Mouse (Mus musculus): Measurements from ENCODE around the gene Cnksr1.
"Not testable (repeated sequence)": the region's sequence is repeated elsewhere in the genome, so short reads cannot be mapped to it uniquely, and the experiment has no call there.

The Cnksr1 gene

DNA sequence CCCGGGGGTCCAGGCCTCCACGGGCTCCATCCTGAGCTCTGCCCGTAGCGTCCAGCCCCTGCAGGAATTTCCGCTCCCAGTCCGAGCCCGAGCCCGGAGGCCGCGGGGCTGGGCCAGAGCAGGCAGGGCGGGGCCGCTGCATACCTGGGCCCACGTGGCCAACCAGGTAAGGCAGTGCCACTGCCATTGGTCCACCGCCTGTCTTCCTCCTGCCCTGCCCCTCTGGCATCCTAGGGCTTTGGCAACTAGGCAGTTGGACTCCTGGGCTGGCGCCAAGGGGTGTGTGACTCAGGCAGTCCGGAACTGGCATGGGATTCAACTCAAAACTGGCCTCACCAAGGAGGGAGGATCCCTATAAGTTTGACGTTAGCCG lies at the start of gene Cnksr1:
Gene Cnksr1, minus strand, starts transcription at position 121 of the 373 bp plus-strand sequence.
- no peak for DNase-seq (ENCODE audit: low read depth, low spot score)

DNA sequence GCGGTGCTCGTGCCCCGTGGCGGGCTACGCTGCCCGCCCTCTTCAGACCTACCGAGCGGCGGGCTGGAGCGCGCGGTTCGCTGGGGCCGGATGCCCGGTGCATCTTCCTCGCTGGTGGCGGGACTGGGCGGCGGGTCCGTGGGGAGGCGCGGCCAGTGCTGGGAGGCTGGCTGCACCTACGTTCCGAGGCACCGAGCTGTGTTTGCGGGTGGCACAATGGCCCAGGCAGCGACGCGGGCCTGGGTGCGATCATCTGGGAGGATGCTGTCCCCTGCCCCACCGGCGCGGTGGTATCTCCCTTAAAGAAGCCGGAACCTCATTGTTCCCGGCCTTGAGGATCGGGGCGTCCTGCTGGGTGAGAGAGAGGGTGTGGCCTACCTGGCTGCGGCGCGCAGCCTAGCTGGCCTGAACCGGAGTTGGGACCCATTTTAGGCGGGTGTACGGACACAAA lies 49.4 kb upstream of the Cnksr1 start, which contains the start of gene Pdik1l:
Gene Pdik1l, minus strand, starts transcription at position 321 of the 451 bp plus-strand sequence.
- no peak for DNase-seq (ENCODE audit: low read depth, low spot score)

DNA sequence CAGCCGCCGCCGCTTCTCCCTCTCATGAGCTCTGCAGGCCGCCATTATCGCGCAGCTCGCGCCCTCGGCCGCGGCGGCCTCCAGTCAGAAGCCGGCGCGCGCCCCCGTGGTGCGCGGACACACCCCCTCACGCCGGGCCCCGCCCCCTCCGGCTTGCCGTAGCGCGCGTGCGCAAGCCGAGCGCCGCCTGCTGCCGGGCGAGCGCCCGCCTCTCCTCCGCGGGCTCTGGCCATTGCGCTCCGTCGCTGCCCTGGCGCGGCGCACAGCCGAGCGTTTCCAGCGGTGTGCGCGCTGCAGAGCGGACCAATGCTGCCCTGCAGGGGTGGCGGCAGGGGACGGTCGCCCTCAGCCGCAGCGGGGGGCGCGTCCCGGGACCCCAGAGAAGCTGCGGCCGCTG lies 49.0 kb upstream of the Cnksr1 start:
- DNase-seq (ENCODE audit: low read depth, low spot score), result peak; percentile 84

- DNase-seq (ENCODE audit: low read depth, low spot score), result no peak
Measured at GRCm38 (mm10) chr4:134286226-134287167, 48.3 kb upstream of the Cnksr1 start.

GRCm38 (mm10) chr4:134284942-134285341 lies 46.7 kb upstream of the Cnksr1 start:
- DNase-seq (ENCODE audit: low read depth, low spot score), result no peak

GRCm38 (mm10) chr4:134273417-134274345 lies 35.5 kb upstream of the Cnksr1 start:
- DNase-seq (ENCODE audit: low read depth, low spot score), result no peak

GRCm38 (mm10) chr4:134272731-134273416 lies 34.7 kb upstream of the Cnksr1 start:
- DNase-seq (ENCODE audit: low read depth, low spot score), result no peak

DNA sequence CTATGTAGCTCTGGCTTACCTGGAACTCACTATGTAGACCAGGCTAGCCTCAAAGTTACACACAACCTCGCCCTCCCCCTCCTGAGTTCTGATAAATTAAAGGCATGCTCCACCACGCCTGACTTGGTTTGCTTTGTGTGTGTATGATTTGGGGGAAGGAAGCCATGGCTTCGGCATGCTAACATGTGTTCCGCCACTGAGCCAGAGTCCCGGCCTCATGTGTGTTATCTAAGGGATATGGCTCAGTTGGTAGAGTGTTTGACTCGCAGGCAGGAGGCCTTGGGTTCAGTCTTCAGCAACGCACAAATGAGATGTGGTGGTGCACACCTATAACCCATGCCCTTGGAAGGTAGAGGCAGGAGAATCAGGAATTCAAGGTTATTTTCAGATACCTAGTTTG lies 33.8 kb upstream of the Cnksr1 start:
- DNase-seq (ENCODE audit: low read depth, low spot score), result no peak

DNA sequence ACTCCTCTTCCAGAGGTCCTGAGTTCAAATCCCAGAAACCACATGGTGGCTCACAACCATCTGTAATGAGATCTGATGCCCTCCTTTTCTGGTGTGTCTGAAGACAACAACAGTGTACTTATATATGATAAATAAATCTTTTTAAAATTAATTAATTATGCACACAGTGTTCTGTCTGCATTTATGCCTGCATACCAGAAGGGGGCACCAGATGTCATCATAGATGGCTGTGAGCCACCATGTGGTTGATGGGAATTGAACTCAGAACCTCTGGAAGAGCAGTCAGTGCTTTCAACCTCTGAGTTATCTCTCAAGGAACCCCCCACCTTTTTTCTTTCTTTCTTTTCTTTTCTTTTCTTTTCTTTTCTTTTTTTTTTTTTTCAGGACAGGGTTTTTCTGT lies 31.4 kb upstream of the Cnksr1 start:
- not testable (repeated sequence) for DNase-seq (ENCODE audit: low read depth, low spot score)

DNA sequence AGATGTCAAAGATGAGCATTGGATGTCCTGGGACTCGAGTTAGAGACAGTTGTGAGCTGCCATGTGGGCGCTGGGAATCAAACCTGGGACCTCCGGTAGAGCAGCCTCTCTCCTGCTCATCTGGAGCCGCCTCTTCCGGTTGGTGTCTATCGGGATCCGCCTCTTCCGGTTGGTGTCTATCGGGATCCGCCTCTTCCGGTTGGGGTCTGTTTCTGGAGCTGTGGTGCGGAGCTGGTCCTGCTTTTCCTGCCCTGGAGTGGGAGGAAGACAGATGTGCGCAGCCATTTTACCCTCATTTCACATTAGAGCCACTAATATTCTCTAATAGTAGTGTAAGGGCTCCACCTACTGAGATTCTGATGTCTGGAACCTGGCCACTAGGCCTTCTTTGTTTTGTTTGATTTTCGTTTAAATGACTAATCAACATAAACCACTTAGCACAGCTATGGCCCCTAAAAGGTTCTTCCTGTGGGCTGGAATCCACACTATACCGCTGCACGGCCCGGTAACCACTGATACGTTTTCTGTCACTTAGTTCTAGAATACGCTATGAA lies 30.0 kb upstream of the Cnksr1 start:
- DNase-seq (ENCODE audit: low read depth, low spot score), result no peak

DNA sequence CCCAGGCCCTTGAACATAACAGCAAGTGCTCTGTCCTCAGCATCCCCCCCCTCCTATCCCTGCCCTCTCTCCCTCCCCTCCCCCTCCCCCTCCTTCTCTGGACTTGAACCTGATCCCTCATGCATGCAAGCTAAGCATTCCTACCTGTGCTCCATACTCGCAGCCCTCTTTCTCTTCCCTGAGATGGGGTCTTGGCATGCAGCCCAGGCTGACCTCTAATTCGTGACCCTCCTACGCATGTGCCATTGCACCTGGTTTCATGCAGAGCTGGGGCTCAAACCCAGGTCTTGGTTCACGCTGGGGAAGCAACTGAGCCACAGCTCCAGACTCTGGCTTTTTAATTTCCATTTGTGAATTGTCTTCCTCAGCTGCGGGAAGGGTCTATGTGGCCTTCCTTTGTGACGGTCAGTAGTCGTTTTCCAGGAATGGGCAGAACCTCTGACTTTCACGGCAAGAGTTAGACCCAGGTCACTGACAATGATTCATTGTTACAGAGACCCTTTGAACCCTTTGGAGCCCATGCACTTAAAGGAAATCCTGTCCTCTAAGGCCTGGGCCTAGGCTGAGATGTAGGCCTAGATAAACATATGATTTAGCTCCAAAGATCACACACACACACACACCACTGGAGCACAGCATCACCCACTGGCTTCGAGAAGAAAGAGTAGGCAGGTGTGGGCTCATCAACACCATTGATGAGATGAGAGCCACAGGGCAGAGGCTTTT lies 27.8 kb upstream of the Cnksr1 start:
- DNase-seq (ENCODE audit: low read depth, low spot score), result no peak

DNA sequence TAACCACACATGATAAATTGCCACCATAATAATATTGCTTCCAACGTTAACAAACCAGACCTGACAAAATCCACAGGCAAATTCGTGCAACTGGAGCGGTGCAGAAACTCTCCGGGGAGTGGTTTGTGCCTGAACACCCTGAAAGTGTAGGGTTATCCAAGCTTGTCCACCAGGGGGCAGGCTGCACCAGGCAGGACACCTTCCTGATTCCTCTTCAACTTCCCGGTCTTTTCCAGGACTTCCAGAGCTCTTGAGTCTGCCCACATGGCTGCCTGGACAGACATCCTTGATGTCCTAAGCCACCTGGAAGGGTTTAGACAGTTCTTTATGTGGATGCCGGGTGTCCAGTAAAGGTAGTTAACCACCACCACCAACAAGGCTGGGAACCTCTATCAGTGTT lies 25.0 kb upstream of the Cnksr1 start:
- DNase-seq (ENCODE audit: low read depth, low spot score), result no peak

- no peak for DNase-seq (ENCODE audit: low read depth, low spot score)
Measured at GRCm38 (mm10) chr4:134258354-134258753, 20.2 kb upstream of the Cnksr1 start.

- DNase-seq (ENCODE audit: low read depth, low spot score), result no peak
Measured at GRCm38 (mm10) chr4:134257198-134258009, 19.2 kb upstream of the Cnksr1 start.

- no peak for DNase-seq (ENCODE audit: low read depth, low spot score)
Measured at GRCm38 (mm10) chr4:134256407-134257197, 18.4 kb upstream of the Cnksr1 start.

GRCm38 (mm10) chr4:134255854-134256253 lies 17.7 kb upstream of the Cnksr1 start:
- no peak for DNase-seq (ENCODE audit: low read depth, low spot score)

DNA sequence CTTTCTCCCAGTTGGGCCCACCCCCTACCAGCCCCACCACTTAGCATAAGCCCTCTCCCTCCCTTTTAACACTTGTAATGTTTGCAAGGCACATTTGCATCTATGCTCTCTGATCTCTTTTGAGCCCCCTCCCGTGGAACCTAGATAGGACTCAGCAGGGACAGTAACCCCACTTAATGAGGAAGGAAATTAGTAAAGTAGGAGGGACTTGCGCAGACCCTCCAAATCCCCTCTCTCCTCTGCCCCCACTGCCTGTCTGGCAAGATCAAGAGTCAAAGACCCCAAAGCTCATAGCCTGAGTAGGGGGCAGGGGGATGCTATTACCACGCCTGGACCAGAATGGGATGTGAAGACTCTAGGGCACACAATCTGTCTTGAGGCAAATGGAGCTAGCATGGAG lies 16.6 kb upstream of the Cnksr1 start:
- DNase-seq (ENCODE audit: low read depth, low spot score), result no peak

DNA sequence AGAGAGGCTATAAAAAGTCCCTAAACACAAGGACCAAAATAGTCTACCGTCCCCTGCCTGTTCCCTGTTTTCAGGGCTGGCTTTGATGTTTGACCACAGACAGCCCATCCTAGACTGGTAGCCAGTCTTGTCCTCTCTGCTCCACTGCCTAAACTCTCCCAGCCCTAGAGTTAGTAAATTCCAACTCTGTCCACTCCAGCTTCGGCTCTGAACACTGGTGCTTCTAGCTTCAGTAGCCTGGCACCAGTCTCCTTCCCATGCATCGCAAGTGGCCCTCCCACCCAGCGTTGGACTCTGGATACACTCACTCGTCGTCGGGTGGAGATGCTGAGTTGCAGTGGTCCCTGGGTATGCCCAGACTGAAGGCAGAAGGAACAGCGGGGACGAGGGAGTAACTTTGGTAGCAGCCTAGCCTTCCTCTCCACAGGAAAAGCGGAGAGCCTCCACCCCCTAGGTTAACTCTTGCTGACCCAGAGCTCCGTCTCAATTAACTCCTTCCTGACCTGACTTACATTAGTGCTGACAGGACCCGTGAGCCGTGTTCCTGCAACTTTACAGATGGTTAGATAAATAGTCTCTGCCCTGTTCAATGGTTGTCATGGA lies 15.6 kb upstream of the Cnksr1 start, which contains the start of gene Grrp1:
Gene Grrp1, minus strand, starts transcription at position 385 of the 603 bp plus-strand sequence.
- no peak for DNase-seq (ENCODE audit: low read depth, low spot score)
